Mouse (Mus musculus): ENCODE data around the gene Gm17455.

The Gm17455 gene

DNA sequence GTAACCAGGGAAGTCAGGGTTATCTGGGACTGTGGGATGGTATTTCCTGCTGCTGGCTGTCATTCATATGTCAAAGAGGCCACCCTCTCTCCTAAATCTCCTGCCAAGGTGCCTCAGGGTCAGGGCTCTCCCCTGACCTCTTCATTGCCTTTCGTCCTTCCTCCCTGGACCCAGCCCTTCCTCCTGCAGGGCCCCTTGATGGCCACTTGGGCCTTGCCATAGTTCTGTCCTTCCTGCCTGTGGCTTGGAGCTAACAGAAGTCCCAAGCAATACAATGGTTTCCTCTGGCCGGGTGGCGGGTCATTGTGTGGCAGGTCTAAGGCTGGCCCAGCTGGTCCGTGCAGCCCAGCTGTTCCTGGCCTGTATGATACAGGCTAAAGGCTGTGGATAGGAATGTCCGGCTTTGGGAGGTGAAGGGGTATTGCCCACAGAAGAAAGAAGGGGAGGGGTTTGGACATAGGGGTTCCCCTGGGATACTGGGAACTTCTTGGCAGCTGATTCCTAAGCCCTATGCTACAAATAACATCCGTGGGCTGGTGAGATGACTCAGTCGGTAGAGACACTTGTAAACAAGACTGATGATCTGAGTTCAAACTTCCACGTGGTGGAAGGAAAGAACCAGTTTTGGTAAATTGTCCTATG is 25.5 kb upstream of the Gm17455 start:
- DNase-seq (ENCODE audit: low spot score in 2 of 2) = no peak

DNA sequence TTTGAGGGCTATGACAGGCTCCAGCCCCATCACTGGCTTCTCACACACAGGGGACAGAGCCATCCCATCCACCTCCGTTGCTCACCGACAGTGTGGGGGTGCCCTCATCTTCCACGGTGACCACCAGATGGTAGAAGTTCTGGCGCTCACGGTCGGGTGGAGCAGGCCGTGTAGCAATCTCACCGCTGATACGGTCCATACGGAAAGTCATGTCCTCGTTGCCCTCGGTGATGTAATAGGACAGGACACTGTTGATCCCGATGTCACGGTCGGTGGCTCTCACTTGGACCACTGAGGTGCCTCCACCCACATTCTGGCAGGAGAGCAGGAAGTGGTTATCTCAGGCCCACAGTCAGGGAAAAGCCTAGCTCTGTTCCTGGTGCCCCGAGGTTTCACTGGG is 22.8 kb upstream of the Gm17455 start:
- DNase-seq (ENCODE audit: low spot score in 2 of 2) = no peak

DNA sequence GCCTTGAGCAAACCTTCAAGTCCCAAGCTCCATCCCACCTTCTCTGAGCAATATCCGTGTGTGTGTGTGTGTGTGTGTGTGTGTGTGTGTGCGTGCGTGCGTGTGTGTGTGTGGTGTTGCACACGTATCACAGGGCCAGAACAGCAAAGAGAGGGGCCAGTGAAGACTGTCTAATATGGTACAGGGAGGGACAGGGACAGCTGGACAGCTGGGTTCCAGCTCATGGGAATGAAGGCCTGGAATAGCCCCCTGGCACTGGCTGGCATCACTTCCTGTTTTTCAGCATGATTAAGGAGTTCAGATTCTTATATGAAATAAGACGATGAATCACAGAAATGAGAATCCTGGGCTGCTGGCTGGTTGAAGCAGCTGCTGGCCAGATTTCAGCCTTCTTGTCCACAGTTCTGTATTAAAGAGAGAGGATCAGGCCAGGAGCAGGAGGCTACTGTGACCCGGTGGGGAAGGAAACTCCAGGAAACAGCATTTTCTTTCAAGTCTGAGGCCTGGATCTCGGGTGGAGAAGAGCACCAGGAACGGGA is 20.0 kb upstream of the Gm17455 start:
- DNase-seq (ENCODE audit: low spot score in 2 of 2) = no peak

DNA sequence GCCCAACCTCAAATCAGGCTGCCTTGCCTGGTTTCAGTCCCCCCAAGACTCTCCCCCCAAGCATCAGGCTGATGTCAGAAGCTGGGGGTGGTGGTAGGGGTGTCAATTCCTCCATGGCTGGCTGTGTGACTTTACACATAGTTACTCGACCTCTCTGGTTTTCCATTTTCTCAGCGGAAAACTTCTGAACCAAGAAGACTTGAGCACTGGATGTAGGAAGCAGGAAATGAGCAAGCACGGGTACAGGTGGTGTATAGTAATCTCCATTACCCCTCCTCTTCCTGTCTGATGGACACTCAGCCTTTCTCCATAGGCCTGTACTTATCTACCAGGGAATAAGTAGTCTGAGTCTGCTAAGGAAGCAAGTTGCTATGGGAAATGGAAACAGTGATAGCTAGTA is 19.3 kb upstream of the Gm17455 start:
- no peak for DNase-seq (ENCODE audit: low spot score in 2 of 2)

DNA sequence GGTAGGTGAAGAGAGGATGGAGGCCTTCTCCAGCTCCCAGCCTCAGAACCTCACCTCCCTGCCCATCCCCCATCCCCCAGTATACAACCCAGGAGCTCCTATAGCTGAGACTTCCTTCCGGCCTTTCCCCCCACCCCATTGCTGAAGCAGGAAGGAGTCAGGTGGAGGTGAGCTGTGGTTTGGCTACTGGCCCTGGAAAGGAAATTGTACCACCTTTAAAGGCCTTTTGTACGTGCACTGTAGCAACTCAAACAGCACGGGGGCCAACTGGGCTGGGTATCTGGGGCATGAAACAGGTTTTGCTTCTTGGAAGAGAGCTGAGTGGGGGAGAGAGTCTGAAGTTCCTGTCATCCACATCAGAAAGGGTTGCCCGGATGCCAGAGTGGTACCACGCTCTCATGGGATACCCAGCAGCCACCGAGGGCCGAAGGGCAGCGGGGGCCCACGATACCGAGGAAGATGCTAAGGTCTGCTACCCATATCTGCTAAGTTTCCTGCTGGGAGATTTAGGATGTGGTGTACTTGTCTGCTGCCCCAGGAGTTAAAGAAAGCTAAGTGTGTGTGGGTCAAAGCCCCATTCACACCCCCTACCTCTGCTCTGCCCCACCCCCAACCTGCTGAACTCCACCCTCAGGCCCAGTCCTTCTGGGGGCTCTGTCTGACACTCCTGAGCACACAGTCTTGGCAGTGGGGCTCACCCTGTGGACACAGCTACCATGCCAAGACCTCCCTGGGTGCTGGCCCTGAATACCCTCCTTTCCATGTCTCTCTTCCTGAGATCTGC is 18.2 kb upstream of the Gm17455 start:
- peak; percentile 72 to 81 for DNase-seq (ENCODE audit: low spot score in 2 of 2)

DNA sequence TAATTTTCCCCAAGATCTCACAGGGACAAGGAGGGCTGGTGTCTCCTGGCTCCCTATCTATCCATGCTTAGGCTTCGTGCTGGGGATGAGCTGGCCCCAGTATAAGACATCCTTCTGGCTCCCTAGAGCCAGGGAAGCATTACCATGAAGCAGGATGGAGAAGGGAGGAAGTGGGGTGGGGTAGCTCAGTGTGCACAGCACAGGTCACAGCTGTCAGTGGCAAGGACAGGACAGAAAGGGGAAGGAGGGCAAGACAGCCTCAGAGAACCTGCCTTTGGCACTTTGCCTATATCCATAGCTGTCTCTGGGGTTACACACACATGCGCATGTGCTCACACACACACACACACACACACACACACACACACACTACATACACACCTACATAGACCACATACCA is 11.2 kb upstream of the Gm17455 start:
- DNase-seq (ENCODE audit: low spot score in 2 of 2) = peak; percentile 33 to 40

DNA sequence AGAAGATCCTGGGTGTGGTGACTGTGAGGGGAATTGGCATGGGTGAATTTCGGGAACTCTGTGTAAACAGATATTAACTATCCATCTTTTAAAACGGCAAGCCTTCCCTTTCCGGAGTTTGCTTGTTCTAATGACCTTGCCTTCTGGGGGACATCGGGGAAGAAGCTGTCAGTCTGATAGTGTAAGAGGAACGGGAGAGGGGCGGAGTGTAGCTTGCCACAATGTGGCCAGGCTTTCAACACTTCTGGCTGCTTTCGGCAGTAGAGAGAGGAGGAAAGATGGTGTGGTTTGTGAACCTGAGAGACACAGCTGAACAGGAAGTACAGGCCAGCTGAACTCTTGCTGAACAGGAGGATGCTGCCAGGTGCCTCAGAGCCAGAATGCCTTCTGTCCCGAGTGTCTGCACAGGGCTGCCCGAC is 10.1 kb upstream of the Gm17455 start:
- peak; percentile 73 to 83 for DNase-seq (ENCODE audit: low spot score in 2 of 2)

DNA sequence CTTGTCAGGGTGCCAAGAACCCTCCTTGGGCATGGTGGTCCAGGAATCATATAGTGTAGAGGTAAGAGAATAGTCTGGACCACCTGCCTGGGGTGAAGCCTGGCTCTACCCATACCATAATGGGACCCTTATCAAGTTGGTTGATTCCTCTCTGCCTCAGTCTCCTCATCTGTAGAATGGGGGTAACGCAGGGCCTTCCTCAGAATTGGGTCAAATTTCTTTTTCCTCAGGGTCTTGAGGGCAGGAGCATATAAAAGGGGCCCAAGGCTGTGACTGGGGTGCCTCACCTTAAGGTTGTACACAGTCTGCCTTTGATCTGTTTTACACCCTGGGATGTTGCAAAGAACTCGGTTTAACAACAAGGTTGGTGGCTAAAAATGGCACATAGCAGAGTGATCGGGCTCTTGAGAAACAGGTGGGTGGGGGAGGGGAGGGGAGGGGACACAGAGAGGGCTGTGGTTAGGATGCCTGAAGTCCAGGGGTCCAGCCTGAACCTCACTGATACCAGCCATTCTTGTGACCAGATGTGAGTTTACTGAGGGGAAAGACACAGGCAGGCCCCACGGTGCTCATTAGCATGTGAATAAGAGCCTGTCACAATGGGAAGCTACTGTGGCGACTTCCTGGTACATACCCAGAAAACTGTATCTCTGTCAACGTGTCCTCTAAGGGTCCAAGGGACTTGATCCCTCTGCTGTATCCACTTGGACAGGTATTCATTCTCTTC is 9.2 kb upstream of the Gm17455 start:
- DNase-seq (ENCODE audit: low spot score in 2 of 2) = peak; percentile 33 to 46

DNA sequence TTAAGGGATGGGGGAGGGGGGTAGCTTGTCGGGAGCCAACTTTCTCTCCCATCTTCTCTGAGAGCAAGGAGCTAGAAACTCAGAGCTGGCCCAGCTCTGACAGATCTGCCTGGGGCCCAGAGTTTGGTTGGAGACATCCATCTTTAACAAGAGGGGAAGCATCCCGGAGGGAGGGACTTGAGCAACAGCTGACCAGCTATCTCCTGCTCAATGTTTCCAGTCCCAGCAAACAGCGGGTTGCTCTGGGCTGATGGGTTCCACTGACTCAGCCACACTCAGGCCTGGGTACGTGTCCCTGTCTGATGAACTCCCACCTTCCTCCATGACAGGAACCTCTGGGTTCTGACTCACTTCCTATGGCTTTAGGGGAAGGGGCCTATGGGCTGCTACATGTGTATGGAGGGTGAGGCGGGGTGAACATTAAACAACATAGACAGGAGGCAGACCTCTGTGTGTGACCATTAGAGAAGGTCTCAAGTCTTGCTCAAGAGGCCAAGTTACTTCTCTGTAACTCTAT is 8.6 kb upstream of the Gm17455 start:
- no peak for DNase-seq (ENCODE audit: low spot score in 2 of 2)

DNA sequence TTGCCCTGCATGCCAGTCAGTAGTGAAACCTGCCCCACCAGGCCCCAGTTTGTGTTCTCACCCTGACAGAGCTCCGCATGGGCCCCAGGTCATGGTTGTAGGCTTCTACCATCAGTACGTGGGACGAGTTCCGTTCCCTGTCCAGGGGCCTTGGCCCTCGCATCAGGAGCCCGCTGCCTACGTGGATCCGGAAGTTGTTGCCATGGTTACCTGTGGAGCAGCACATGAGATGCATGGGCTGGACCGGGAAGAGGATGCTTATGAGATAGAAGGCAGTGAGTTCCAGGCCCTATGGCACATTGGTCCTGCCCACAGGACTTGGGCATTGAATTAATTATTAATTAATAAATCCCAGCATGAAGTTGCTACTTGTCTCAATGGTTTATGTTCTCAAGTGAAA is 7.9 kb upstream of the Gm17455 start:
- no peak for DNase-seq (ENCODE audit: low spot score in 2 of 2)

DNA sequence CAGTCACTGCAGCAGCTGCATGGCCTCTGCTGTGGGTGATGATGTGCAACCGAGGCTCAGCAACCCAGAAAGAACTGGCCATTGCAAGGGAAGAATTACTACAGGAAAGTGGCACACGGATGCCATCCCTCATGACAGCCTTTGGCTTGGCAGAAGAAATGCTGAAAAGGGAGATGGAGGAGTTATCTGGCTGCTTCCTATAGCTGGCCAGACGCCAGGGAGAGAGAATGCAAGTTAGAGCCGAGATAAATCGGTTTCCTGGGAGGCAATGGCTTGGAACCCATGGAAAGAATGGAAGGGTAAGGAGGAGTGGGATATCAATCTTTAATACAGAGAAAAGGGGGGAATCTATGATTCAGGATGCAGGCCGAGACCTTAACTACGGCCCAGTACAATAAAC is 4.6 kb upstream of the Gm17455 start:
- no peak for DNase-seq (ENCODE audit: low spot score in 2 of 2)

DNA sequence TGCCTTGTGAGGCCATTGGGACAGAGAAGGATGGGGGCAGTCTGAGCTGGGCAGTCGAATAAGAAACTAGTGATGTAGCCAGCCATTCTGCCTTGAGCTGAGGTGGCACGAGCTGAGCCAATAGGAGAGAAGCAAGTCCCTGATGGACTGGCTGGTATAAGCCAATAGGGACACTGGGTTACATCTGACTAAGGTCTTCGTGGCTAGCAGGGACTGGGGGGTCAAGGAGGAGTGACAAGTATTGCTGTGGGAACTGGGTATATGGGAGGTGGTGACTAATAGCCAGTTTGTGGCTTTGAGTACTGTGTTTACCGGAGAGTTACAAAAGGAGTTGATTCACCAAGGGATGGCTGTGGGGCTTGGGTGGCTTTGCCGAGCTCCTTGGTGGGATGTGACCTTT is 3.9 kb upstream of the Gm17455 start:
- DNase-seq (ENCODE audit: low spot score in 2 of 2) = no peak

DNA sequence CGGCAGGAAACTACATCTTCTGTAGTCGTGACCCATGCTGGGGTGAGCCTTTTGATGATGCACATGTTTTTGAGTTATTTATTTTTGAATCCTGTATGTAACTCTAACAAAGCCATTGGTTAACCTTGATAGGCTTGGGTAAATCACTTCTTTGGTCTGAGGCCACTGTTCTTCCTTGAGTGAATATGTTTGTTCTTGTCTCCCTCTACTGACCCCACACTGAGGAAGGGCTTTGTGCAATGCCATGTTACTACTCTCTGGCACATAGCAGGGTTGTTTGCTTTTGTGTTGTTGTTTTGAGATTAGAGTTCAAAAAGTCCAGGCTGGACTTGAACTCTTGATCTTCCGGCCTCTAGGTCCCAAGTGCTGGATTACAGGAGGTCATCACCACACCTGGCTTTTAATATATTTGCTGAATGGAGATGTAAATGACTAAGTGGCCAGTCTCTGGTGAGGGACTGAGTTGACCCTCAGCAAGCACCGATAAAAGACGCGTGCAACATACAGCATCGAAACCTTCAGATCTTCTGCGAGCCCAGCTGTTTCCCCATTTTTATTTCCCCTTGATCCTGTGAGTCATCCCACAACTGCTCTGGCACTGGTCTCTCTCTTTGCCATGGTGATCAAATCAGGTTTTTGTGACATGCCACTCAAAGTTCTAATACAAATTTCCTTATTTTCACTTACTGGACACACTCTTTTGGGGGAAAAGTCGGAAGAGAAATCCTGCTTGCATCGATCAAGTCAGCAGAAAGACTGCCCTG is 1.3 kb upstream of the Gm17455 start:
- no peak for DNase-seq (ENCODE audit: low spot score in 2 of 2)

DNA sequence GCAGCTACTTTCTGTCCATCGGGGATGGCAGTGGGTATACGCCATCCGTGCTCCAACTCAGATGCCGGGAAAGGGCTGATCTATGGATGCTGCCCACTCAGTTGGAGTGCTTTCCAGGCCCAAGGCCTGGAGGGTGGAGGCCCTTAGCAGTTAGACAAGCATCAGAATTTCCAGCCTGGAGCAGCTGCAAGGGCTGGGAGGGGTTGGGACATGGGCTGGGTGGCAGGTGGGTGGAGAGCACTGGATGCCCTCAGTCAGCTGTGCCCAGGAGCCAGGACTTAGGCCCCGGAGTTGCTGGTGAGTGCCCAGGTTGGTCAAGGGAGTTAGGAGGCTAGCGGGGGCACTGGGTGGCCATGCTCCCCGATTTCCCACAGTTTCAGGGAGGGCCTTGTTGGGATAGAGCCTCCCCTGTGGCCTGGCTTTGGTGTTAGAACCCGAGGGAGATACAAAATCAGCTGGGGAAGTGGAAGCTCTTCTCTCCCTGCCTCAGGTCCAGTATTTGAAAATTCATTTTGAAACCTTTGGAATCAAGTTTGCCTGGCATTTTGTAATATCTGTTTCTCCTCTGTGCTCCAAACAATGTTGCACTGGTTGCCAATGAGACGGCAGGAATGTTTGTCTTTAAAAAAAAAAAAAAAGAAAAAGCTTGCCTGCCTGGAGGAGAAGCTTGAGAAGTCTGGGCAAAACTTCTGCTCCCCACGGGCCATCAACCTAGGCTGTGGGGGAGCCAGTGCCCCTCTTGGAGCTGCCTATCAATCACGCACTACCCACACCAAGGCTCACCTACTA is 1.2 kb downstream of the Gm17455 start:
- no peak for DNase-seq (ENCODE audit: low spot score in 2 of 2)

DNA sequence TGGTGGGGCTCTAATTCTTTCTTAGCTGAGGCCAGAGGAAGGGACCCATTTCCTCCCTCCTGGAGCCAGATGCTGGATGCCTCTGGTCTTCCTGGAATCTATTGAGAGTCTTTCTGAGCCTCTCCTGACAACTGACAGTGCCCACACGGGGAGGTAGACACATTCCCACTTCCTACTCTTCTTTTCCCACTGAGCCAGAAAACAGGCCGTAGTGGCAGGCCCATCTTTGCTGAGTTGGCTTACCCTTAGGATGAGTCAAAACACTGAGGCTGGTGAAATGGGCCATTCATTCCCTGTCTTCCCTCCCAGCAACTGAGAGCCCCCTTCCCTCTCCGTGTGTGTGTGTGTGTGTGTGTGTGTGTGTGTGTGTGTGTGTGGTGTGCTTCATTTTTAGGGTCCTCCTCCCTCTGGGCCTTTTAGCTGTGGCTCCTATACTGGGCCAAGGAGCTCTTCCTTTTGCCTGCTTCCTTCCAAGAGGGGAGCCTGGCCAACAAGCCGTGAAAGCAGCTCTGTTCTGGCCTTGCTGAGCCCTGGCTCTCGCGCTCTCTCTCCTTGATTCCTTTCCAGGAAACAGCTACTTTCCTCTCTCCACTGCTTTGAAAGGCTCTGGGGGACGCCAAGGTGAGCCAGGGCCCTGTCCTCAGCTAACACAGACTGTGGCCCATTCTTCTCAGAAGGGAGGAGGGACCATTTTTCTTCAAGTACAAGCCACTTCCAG is 6.1 kb downstream of the Gm17455 start:
- DNase-seq (ENCODE audit: low spot score in 2 of 2) = no peak

DNA sequence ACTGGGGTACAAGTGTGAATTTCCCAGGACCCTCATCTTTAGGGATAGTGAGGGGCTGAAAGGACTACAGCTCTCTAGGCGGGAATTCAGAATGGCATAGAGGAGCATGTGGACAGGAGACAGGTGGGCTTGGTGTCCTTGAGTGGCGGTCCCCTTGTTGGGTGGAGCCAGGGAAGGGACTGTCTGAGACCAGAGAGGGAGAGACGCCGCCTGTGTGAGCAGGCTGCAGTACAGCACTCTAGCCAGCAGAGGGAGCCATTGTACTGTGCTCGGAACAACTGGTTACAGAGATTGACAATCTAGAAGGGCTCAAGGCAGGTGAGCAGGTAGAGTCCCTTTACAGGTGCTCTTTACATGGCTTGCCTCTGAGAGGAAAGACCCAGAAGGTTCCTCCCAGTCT is 8.3 kb downstream of the Gm17455 start:
- peak; percentile 51 to 82 for DNase-seq (ENCODE audit: low spot score in 2 of 2)

DNA sequence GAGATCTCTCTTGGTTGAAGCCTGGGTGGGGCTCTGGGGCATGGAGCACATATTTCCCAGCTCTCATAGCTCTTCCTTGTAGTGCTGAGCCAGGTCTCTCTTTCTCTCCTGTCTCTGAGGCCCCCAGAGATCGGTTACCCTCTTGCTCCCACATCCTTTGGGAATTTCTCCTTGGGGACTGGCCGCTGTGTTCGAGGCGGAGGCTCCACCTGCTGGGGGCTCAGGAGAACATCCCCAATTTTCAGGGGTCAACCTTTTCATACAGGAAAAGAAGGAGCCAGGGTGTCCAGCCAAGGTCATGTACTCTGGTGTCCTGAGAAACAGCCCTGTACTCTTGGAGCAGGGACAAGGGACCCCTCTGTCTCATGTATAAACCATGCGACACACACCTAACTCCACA is 12.3 kb downstream of the Gm17455 start:
- DNase-seq (ENCODE audit: low spot score in 2 of 2) = no peak

DNA sequence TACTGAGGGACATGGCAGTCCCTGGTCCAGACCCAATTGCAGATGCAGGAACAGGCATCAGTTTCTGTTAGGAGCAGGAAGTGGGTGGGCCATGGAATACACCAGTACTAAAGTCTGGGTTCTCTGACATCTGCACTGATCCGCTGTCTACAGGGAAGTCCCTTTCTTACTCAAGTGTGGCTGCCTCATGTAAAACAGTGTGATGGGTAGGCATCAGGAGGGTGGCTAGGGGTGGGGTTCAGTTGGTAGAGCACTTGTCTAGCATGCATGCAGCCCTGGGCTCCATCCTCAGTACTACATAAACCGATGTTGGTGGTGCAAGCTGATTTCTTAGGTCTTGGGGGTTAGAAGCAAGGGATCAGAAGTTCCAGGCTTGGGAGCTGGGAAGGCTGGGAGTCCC is 14.2 kb downstream of the Gm17455 start:
- no peak for DNase-seq (ENCODE audit: low spot score in 2 of 2)

DNA sequence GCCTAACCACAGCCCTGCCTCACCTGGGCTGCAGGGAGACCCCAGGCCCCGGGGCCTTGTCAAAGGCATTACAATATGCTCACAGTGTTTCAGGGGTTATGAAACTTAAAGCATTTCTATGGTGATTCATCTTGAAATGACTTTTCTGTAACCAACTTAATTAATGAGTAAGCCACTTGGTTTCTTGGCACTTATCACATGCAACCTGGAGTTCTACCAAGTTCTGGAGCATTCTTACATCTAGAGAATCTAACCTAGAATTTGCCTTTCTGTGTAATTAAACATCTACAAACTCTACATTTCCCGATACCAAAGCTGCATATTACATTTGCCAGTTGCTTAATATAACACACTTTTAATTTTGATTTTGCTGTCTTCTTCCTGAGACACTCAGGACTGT is 17.5 kb downstream of the Gm17455 start:
- DNase-seq (ENCODE audit: low spot score in 2 of 2) = no peak

DNA sequence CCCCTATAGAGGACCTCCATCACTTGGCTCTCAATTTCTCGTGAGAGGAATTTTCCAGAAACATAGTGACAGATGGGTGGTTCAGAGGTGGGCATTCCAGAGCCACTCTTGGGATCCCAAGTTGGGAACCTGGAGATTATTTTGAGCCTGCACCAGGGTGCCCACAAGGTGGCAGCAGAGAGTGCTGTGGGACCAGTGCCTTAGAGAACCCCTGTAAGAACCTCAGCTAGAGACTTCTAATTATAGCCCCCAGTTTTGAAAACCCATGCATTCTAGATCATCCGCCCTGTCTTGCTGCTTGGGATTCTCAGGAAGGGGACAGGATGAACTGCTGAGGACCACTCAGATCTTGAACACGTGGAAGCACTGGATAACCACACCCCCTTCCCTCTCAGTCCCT is 18.6 kb downstream of the Gm17455 start:
- peak; percentile 53 to 79 for DNase-seq (ENCODE audit: low spot score in 2 of 2)
